Mouse (Mus musculus): ENCODE data around the gene Ube2r2.

DNA sequence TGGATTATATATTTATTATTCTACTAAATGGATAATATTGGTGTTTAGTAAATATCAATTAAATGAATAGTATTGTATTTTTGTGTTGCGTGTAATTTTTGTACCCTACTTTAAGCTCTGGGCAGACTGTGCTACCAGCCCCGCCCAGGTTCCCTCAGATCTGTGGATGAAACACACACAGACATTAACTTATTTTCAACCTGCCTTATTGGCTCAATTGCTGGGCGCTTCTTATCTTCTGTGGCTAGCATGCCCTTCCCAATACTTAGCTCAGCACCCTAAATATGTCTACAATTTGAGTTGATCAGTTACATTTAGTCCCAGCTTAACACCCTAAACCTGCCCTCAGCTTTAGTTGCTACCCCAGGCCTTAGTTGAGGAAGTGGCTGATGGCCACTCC is 25.7 kb downstream of the Ube2r2 start:
- TF ChIP-seq CTCF (IDR thresholded peaks at IDR 0.05; ENCODE audit: borderline replicate concordance, insufficient read depth, low read length), result no peak
- no peak for TF ChIP-seq POLR2A (IDR thresholded peaks at IDR 0.05; ENCODE audit: low read depth, low read length)
